Mouse (Mus musculus): ENCODE results near the gene Gm10134.

Gene Gm10134

GRCm38 (mm10) chr2:28532938-28533771, 27.3 kb downstream of the Gm10134 start:
- DNase-seq (ENCODE audit: low read depth, low spot score), result peak; percentile 71

- DNase-seq (ENCODE audit: low read depth, low spot score), result no peak
These were observed 28.1 kb downstream of the Gm10134 start for GRCm38 (mm10) chr2:28533901-28534435.

GRCm38 (mm10) chr2:28534436-28535262, 28.8 kb downstream of the Gm10134 start:
- no peak for DNase-seq (ENCODE audit: low read depth, low spot score)

- DNase-seq (ENCODE audit: low read depth, low spot score), result no peak
These were observed 29.3 kb downstream of the Gm10134 start for GRCm38 (mm10) chr2:28535263-28535540.

GRCm38 (mm10) chr2:28535650-28536049, 29.8 kb downstream of the Gm10134 start:
- DNase-seq (ENCODE audit: low read depth, low spot score), result no peak

- no peak for DNase-seq (ENCODE audit: low read depth, low spot score)
These were observed 30.3 kb downstream of the Gm10134 start for GRCm38 (mm10) chr2:28536166-28536565.

GRCm38 (mm10) chr2:28536766-28537633, 31.1 kb downstream of the Gm10134 start:
- DNase-seq (ENCODE audit: low read depth, low spot score), result no peak

- no peak for DNase-seq (ENCODE audit: low read depth, low spot score)
These were observed 31.7 kb downstream of the Gm10134 start for GRCm38 (mm10) chr2:28537634-28537920.

- no peak for DNase-seq (ENCODE audit: low read depth, low spot score)
These were observed 32.3 kb downstream of the Gm10134 start for GRCm38 (mm10) chr2:28537995-28538816.

- no peak for DNase-seq (ENCODE audit: low read depth, low spot score)
These were observed 32.9 kb downstream of the Gm10134 start for GRCm38 (mm10) chr2:28538817-28539128.

GRCm38 (mm10) chr2:28539206-28539605, 33.3 kb downstream of the Gm10134 start:
- no peak for DNase-seq (ENCODE audit: low read depth, low spot score)

- DNase-seq (ENCODE audit: low read depth, low spot score), result no peak
These were observed 34.1 kb downstream of the Gm10134 start for GRCm38 (mm10) chr2:28539949-28540348.

- no peak for DNase-seq (ENCODE audit: low read depth, low spot score)
These were observed 34.8 kb downstream of the Gm10134 start for GRCm38 (mm10) chr2:28540587-28541227.

- DNase-seq (ENCODE audit: low read depth, low spot score), result no peak
These were observed 38.0 kb downstream of the Gm10134 start for GRCm38 (mm10) chr2:28543894-28544293.

- DNase-seq (ENCODE audit: low read depth, low spot score), result no peak
These were observed 40.1 kb downstream of the Gm10134 start for GRCm38 (mm10) chr2:28545976-28546375.

GRCm38 (mm10) chr2:28546560-28546959, 40.7 kb downstream of the Gm10134 start:
- DNase-seq (ENCODE audit: low read depth, low spot score), result no peak

GRCm38 (mm10) chr2:28547237-28548172, 41.6 kb downstream of the Gm10134 start:
- DNase-seq (ENCODE audit: low read depth, low spot score), result peak; percentile 81

GRCm38 (mm10) chr2:28549157-28549556, 43.3 kb downstream of the Gm10134 start:
- no peak for DNase-seq (ENCODE audit: low read depth, low spot score)

GRCm38 (mm10) chr2:28552301-28552700, 46.4 kb downstream of the Gm10134 start:
- DNase-seq (ENCODE audit: low read depth, low spot score), result no peak

All from ES-CJ7 (cell line).